Mouse (Mus musculus) gastrocnemius, adult 2 months (tissue): ENCODE results near the gene Mxra8. TPM values are rescaled to one million over a fixed set of nuclear protein-coding genes. Genes with fewer than 3 reads are reported as not detected.

Experiments
- DNase-seq: peaks from one replicate; pipeline ENCODE4 v3.0.0; 2022
- H3K27ac ChIP-seq: fragments of 200-600 bp; 2 replicates; pipeline ENCODE4 v1.8.1; 2022; ENCODE audit warnings: mild to moderate bottlenecking
- H3K4me3 ChIP-seq: fragments of 200-600 bp; 2 replicates; pipeline ENCODE4 v1.8.1; 2022; ENCODE audit warnings: mild to moderate bottlenecking, moderate library complexity
- CTCF ChIP-seq: fragments of 200-600 bp; IDR thresholded peaks from 2 replicates; pipeline ENCODE4 v1.8.1; 2022; ENCODE audit warnings: antibody characterized with exemption, mild to moderate bottlenecking, moderate library complexity
- intact Hi-C: fragments of 180-260 bp; cut with DNase I; formaldehyde crosslinking; loops from one replicate; pipeline ENCODE4 v1.15.1; 2025
- microRNA-seq: library from miRNA; unstranded; fragments of <30 nt; microRNA quantifications from one replicate; pipeline ENCODE4 v1.2.0, GENCODE M21; 2021
- total RNA-seq, 2 experiments: library from RNA; stranded (reverse); gene quantifications; 2 replicates each; pipeline ENCODE4 v1.2.3; 2021

Mxra8 gene
- total RNA-seq, 2 experiments from 2014 or later, result 26.4 to 31.3 TPM

DNA sequence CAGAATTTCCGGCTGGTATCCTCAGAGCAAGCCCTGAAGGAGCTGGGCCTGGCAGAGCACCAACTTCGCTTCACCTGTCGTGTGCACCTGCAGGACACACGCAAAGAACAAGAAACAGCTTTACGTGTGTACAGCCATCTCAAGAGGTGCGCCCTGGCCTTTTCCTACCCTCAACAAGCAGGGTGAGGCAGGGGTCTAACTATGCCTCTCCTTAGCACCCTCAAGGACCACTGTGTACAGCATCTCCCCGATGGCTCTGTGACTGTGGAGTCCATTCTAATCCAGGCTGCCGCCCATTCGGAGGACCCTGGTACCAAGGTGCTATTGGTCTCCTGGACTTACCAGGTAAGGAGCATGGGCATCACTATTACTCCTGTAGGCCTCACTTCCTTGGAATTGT lies 48.7 kb downstream of the Mxra8 start:
- DNase-seq, result peak; percentile 14
- intact Hi-C loops, result no loop called here
- H3K27ac ChIP-seq, result no peak overlapping the region
- TF ChIP-seq CTCF, result no peak
- H3K4me3 ChIP-seq, result no peak overlapping the region

DNA sequence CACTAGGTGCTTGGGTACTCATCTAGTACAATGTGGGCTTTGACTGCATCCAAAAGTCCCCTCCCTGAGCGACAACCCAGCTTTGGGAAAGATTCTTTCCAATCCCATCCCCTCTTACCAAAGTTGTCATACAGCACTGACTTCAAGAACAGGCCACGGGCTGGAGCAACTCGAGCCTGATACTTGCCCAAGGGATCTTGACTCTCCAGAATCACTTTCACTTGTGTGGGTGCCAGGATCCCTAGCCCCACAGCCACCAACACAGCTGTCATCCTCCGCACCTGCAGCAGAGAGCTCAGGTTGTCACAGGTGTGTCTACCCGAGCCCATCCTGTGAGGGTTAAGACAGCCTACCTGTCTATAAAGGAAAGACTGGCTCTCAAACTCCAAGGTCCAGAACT lies 49.8 kb downstream of the Mxra8 start:
- intact Hi-C loops, result no loop called here
- H3K27ac ChIP-seq, result no peak overlapping the region
- peak; percentile 17 for DNase-seq
- TF ChIP-seq CTCF, result no peak
- H3K4me3 ChIP-seq, result no peak overlapping the region

DNA sequence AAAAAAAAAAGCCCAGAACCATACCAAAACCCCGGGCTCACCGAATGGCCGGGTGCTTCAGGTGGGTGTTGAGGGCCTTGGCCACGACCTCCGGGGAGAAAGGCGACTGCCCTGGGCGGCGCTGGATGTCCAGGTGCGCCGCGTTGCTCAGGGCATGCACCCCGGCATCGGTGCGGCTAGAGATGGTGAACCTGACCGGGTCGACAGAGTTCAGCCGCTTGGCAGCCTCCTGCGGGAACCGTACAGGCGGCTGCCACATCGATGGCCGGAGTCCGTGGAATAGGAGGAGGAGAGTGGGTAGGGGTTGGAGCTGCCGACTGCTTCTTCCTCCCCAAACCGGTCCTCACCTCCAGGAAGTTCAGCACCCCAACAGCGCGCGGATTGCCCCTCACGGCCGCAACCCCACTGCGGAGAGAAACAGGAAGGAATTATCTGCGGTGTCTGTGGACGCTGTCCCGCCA lies 51.6 kb downstream of the Mxra8 start:
- TF ChIP-seq CTCF, result no peak
- Histone ChIP-seq H3K27ac (peak overlapping the region; percentile 96), H3K4me3 (peak overlapping the region; percentile 81)
- DNase-seq, result no peak
- intact Hi-C loops, result loop anchor here (5.0 kb wide), 1 partner anchor 51 kb away; the partner anchor contains the start of gene Ube2j2

DNA sequence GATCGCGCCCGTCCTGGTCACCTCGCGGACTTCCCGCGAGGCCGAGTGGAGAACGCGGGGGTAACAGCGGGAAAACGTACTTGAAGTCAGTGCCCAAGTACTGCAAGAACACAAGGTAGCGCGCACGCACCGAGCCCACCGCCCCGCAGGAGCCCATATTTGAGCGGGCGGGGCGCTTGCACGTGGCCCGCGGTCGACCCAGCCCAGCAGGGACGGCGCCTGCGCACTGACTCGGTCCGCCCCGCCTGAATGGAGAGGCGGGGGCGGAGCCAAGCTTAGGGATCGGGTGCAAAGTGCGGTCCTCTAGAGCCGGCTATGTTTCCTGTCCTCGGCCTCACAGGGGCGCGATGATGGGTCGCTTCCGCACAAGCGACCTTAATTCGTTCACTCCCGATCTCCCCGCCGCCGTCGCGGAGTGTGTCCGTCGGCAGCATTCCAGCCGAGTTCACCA lies 52.1 kb downstream of the Mxra8 start, which contains the start of the genes Pusl1 and Acap3:
Gene Pusl1, minus strand, starts transcription at position 231 of the 451 bp plus-strand sequence.
Gene Acap3, plus strand, starts transcription at position 272 of the 451 bp plus-strand sequence.
- TF ChIP-seq CTCF, result no peak
- intact Hi-C loops, result loop anchor here (2.0 to 5.0 kb wide), 3 partner anchors 21 to 51 kb away; partner anchors contain the start of genes Dvl1 and Ube2j2

DNA sequence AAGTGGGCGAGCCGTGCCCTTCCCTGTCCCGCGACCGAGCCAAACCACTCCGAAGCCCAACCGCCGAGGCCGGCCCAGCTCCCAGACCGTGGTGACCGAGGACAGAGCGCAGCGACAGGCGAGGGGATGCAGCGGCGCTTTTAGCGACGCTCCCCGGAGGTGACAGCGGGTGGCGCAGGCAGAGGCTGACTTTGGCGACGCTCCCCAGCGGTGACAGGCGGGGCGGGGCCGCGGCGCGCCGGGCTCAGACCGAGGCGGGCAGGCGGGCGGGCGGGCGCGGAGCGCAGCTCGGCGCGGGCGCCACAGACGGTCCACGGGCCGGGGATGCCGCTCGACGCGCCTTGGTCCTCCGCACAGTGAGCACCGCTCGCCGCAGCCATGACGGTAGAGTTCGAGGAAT lies 52.5 kb downstream of the Mxra8 start:
- peak; percentile 41 for TF ChIP-seq CTCF
- intact Hi-C loops, result loop anchor here (2.0 to 5.0 kb wide), 3 partner anchors 21 to 50 kb away; partner anchors contain the start of genes Dvl1 and Ube2j2
- peak; percentile 94 for DNase-seq
- peak overlapping the region; percentile 81 for H3K4me3 ChIP-seq
- H3K27ac ChIP-seq, result peak overlapping the region; percentile 96

More for the DNA sequence above, 52.1 kb downstream of the Mxra8 start, which contains the start of the genes Pusl1 and Acap3:
- Histone ChIP-seq H3K27ac (peak within 1 kb of the TSS; percentile 96), H3K4me3 (peak within 1 kb of the TSS; percentile 81)
- DNase-seq, result peak; percentile 99

DNA sequence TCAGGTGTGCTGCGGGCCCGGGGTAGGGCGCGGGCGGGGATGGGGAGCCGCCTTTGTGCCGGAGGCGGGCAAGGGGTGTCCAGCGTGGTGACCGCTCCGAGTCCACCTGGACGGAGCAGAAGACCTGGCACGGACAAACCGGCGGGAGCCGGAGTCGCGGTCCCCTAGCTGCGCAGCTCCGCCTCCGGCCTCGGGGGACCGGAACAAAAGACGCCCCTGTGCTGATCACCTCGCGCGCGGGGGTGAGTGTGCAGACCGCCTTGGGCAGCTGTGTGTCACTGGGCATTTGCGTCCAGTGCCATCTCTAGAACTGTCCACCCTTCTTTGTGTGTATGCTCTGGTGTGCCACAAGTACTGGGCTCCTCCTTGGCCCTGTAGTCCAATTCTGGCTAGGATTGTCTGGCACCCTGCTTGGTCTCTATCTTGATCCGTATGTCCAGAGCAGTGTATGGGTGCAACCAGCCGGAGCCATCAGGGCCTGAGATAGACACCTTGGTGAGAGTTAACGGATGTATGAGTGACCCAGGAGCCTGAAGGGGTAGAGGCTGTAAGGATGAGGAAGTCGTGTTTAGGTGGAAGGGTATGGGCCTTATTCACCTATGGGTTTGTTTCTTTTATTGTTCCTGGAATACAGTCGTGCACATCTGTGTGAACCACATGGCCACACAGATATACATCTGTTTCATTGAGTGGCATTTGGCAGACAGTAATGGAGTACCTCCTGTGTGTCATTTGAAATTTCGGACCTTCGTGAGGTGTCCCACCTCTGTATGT lies 53.1 kb downstream of the Mxra8 start:
- H3K4me3 ChIP-seq, result peak overlapping the region; percentile 81
- no peak for TF ChIP-seq CTCF
- intact Hi-C loops, result loop anchor here (2.0 to 5.0 kb wide), 3 partner anchors 22 to 50 kb away; partner anchors contain the start of genes Dvl1 and Ube2j2
- peak overlapping the region; percentile 96 for H3K27ac ChIP-seq
- no peak for DNase-seq

DNA sequence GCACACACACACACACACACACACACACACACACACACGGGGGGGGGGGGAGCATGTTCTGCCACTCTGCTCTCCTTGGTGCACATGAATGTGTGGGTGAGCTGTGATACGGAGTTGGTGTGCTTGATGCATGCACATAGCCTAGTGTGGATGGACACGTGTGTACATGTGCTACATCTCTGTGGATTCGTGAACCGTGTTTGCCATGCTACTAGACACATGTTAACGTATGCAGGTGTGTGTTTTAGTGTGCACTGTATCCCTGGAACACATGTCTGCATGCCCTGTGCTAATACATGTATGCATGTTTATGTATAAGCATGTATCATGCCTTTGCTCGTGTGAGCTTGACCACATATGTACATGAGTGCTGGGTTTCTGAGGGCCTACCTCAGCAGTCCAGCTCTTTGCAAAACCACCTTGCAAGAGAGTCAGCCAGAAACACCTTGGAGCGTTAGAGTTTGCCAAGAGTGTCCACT lies 53.8 kb downstream of the Mxra8 start:
- H3K4me3 ChIP-seq, result peak overlapping the region; percentile 81
- DNase-seq, result no peak
- H3K27ac ChIP-seq, result peak overlapping the region; percentile 87
- intact Hi-C loops, result loop anchor here (2.0 to 5.0 kb wide), 3 partner anchors 22 to 49 kb away; partner anchors contain the start of genes Dvl1 and Ube2j2
- TF ChIP-seq CTCF, result no peak

Small RNA genes lying within 50 kb of the gene (microRNA-seq; reads per million reads assigned to microRNA genes)
- not detected for gene Gm27743

Other genes starting within 250 kb of the Mxra8 start
- 1 to 10 TPM; 3.3 to 5.7 TPM for gene Slc35e2, start 238.3 kb upstream of the Mxra8 start, total RNA-seq
- gene Cdk11b, start 214.8 kb upstream of the Mxra8 start, total RNA-seq, result 10 to 100 TPM; 28.4 to 32.0 TPM
- gene Gm10563, start 194.3 kb upstream of the Mxra8 start, total RNA-seq, result not detected
- 1 to 10 TPM in 1 of 2 experiments, under 1 TPM in 1; 0.64 to 3.0 TPM for gene Mmp23, start 186.3 kb upstream of the Mxra8 start, total RNA-seq
- gene Mib2, start 170.5 kb upstream of the Mxra8 start, total RNA-seq, result 10 to 100 TPM; 17.7 to 19.8 TPM
- gene Fndc10, start 145.3 kb upstream of the Mxra8 start, total RNA-seq, result 1 to 10 TPM; 1.0 to 1.5 TPM
- gene Ssu72, start 134.9 kb upstream of the Mxra8 start, total RNA-seq, result 10 to 100 TPM; 42.3 to 44.5 TPM
- gene Tmem240, start 104.9 kb upstream of the Mxra8 start, total RNA-seq, result under 1 TPM; 0.41 to 0.67 TPM
- 10 to 100 TPM; 25.4 to 35.3 TPM for gene Atad3a, start 78.6 kb upstream of the Mxra8 start, total RNA-seq
- 1 to 10 TPM; 4.8 to 7.4 TPM for gene Vwa1, start 65.0 kb upstream of the Mxra8 start, total RNA-seq
- 1 to 10 TPM in 1 of 2 experiments, under 1 TPM in 1; 0.66 to 1.1 TPM for gene Tmem88b, start 53.8 kb upstream of the Mxra8 start, total RNA-seq
- gene Ankrd65, start 49.2 kb upstream of the Mxra8 start, total RNA-seq, result not detected
- 10 to 100 TPM; 39.0 to 52.7 TPM for gene Mrpl20, start 36.8 kb upstream of the Mxra8 start, total RNA-seq
- 10 to 100 TPM; 26.4 to 27.0 TPM for gene Ccnl2, start 27.2 kb upstream of the Mxra8 start, total RNA-seq
- 10 to 100 TPM; 74.0 to 89.8 TPM for gene Aurkaip1, start 8.4 kb upstream of the Mxra8 start, total RNA-seq
- gene Dvl1, start 7.7 kb downstream of the Mxra8 start, total RNA-seq, result 100 to 1,000 TPM; 116 to 122 TPM
- gene Tas1r3, start 23.7 kb downstream of the Mxra8 start, total RNA-seq, result under 1 TPM; 0.11 to 0.23 TPM
- 10 to 100 TPM; 13.6 to 18.0 TPM for gene Cptp, start 29.8 kb downstream of the Mxra8 start, total RNA-seq
- 10 to 100 TPM; 14.9 to 17.3 TPM for gene Ints11, start 29.9 kb downstream of the Mxra8 start, total RNA-seq
- gene Pusl1, start 52.1 kb downstream of the Mxra8 start, total RNA-seq, result 10 to 100 TPM; 10.5 to 13.4 TPM
- gene Acap3, start 52.1 kb downstream of the Mxra8 start, total RNA-seq, result 1 to 10 TPM; 7.5 to 8.0 TPM
- 10 to 100 TPM; 62.8 to 64.5 TPM for gene Ube2j2, start 104.2 kb downstream of the Mxra8 start, total RNA-seq
- 10 to 100 TPM; 15.1 to 18.5 TPM for gene C1qtnf12, start 122.6 kb downstream of the Mxra8 start, total RNA-seq
- gene B3galt6, start 153.0 kb downstream of the Mxra8 start, total RNA-seq, result 1 to 10 TPM in 1 of 2 experiments, under 1 TPM in 1; 0.92 to 2.0 TPM
- 10 to 100 TPM; 75.7 to 81.5 TPM for gene Sdf4, start 153.2 kb downstream of the Mxra8 start, total RNA-seq
- gene Tnfrsf4, start 174.2 kb downstream of the Mxra8 start, total RNA-seq, result 1 to 10 TPM in 1 of 2 experiments, under 1 TPM in 1; 0.75 to 2.1 TPM
- gene Tnfrsf18, start 186.5 kb downstream of the Mxra8 start, total RNA-seq, result not detected
- gene Ttll10, start 219.7 kb downstream of the Mxra8 start, total RNA-seq, result not detected